Mouse (Mus musculus) right cerebral cortex, adult 2 months (tissue): ENCODE results near the gene Morn5.

Experiments
- DNase-seq, 2 experiments: peaks; one replicate each; pipeline ENCODE4 v3.0.0; 2021 to 2022; ENCODE audit warnings: low spot score in 2 of 2

Morn5 gene

GRCm38 (mm10) chr2:36071660-36072305 is 22.5 kb downstream of the Morn5 start:
- no peak for DNase-seq

DNA sequence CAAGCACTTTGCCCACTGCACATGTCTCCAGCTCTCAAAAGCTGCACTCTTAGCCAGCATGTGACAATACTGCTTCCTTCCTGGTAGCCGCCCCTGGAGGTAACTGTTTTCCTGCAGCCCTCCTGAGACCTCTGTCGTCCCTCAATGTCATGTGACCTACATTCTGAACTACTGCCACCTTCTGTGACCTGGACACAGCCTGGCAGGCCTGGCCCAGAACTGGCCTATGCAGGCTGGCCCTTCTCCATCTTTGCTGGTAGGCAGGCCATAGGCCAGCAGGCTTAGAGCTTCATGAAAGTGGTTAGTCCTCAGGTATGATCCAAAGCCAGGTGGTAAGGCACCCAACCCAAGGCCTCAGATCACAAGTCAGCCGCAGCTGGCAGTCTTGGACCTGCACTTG is 24.5 kb downstream of the Morn5 start:
- no peak for DNase-seq

DNA sequence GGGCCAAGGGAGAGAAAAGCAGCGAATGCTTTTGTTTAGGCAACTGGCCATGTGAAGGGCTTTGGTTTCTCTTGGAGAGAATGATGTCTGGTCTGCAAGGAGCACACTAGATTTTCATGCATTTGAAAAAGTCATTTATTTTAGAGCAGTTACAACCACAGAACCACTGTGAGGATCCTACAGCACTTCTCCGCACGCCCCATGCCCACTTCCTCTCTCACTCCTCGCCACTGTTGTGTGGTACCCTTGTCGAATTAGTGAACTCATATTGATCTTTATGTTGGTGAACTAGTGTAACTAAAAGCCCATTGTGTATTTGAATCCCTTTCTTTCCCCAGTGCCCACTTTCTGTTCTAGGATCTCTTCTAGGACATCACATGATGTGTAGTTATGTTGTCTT is 26.0 kb downstream of the Morn5 start:
- DNase-seq = no peak

GRCm38 (mm10) chr2:36077160-36077761 is 28.0 kb downstream of the Morn5 start:
- no peak for DNase-seq

GRCm38 (mm10) chr2:36081446-36081845 is 32.2 kb downstream of the Morn5 start:
- DNase-seq = no peak

DNA sequence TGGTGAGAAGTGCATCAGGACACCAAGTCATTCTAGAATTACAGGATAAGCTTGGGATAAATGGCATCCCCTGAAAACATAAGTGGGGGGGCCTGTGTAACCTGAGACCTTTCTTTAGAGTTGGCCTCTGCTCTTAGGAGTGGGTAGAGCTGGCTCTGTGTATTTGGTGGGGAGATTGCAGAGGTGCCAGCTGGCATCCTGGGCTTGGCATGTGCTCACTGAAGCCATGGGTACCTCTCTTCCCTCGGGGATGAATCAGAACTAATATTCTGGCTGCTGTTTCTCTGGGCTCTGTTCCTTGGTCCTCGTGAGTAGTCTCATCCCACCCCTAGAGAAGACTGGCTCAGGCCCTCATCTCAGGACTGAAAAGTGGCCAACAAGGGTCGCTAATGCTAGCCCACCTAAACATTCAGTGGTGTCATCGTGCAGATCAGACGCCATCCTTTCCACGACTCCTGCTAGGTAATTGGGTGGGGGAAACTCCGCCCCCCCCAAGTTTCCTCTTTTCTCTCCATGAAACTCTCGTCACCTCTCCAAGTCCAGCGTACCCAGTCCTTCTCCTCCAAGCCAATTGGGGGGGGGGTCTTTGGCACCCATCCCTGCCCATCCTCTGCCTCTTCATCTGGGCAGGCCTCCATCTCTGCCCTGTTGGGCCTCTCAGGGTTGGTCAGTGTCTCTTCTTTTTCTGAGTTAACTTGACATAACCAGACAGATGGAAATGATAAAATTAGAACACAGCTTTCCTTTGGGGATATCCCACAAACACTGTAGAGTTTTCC is 33.7 kb downstream of the Morn5 start:
- no peak for DNase-seq

DNA sequence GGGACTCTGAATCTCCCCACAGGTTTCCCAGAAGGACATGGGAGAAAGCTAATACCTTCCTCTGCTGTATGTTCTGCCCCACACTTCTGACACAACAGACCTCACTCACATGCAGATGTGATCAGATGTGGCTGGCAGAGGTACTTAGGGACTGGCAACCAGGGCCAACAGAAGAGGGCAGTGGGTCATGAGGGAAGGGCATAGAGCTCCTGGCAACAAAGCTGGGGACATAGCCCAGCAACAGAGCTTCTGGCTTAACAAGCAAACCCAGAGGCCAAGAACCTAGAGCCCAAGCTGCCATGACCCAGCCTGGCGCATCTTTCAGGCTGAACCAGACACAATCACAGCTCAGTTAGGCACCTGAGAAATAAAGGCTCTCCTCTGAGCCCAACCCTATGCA is 35.8 kb downstream of the Morn5 start:
- no peak for DNase-seq

- DNase-seq = no peak
Measured at GRCm38 (mm10) chr2:36089190-36089589, 39.9 kb downstream of the Morn5 start.

- no peak for DNase-seq
Measured at GRCm38 (mm10) chr2:36090853-36091741, 41.8 kb downstream of the Morn5 start.

DNA sequence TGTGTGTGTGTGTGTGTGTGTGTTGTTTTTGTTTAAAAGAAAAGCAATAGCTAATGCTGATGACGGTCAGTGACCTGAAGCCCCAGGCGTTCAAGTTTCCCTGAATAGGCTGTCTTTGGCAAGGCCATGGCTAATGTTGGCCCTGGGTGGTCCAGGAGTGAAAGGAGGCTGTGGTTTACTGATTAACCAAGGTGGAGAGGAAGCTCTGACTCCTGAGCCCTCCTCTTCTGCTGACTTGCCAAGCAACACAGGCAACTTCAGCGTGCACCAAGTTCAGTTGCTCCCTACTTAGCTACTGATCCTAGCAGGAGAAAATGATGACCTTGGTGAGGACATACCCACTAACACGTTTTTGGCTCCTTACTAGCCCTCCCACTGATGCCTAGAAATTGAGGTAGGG is 43.5 kb downstream of the Morn5 start:
- no peak for DNase-seq

- no peak for DNase-seq
Measured at GRCm38 (mm10) chr2:36093301-36093700, 44.0 kb downstream of the Morn5 start.

GRCm38 (mm10) chr2:36093914-36094475 is 44.7 kb downstream of the Morn5 start:
- DNase-seq = no peak

DNA sequence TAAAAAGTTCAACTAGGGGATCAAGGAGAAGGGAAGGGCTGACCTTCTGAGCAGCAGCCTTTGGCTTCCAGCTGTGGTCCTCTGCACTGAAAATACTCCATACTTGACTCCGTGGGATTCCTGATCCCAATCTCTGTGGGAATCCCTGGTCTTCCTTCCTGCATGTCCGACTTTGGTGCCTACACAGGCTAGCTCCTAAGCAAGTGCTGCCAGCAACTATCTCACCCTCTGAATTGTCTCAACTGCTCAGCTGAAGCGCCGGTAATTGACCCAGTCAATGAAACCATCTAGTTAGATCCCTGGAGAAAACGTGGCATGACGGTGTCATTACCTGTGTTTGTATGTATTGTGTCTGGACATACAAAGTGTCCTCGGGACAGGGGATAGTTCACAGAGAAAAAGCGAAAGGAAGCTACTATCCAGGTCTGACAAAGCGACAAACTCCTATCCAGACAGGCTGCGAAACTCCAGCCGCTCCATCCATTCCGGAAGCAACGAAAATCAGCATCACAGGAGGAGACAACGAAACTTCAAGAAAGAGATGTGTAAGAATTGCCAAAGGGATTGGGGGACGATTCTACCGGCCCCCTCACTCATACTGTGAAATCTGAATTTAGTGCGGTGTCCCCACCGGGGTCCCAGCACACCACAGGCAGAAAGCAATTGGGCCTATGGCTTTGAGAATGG is 48.0 kb downstream of the Morn5 start:
- DNase-seq = no peak

- DNase-seq = no peak
Measured at GRCm38 (mm10) chr2:36098021-36098420, 48.8 kb downstream of the Morn5 start.

DNA sequence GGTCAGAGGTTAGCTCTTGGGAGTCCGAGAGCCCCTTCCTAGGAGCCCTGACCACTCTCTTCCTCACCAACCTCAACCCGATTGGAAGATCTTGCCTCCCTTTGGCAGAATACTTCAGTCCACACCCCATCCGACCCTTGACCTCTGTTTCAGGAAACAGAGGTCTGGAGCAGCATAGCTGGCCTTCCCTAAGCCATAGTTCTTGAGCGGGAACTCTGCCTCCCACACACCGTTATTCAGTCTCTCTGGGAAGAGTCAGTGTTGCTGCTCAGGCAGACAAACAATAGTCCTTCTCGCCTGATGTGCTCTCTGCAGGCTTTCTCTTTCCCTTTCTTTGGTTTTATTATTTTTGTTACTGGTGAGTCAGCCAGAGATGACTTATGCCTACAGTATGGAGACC is 50.5 kb downstream of the Morn5 start:
- DNase-seq = no peak

- DNase-seq = no peak
Measured at GRCm38 (mm10) chr2:36101866-36102558, 52.8 kb downstream of the Morn5 start.

- DNase-seq = no peak
Measured at GRCm38 (mm10) chr2:36102559-36102946, 53.3 kb downstream of the Morn5 start.

DNA sequence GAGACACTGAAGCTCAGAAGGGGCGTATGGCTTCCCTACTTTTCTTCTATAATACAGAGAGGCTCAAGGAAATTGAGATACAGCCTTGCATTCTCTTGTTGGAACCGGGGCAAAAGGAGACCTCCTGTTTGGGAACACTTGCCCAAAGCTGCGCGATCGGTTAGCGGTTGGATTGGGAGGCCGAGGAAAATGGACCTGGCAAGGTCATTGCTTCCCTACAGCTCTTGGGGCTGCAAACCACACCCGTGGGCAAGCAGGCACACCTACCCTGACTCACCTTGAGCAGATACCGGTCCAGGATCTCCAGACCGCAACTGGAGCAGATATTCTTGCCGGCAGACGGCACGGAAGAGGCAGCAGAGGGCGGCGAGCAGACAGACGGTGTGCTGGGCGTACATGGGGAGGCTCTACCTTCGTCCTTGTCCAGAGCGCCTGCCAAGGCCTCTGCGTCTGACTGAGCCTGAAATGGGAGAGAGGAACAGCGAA is 53.9 kb downstream of the Morn5 start:
- DNase-seq = no peak

GRCm38 (mm10) chr2:36103555-36104367 is 54.5 kb downstream of the Morn5 start:
- DNase-seq = no peak
